Mouse (Mus musculus) limb, embryonic 14.5 days (tissue): Measurements from ENCODE around the gene Spata2. TPM values are rescaled to one million over a fixed set of nuclear protein-coding genes. Genes with fewer than 3 reads are reported as not detected.

Experiments used
- ATAC-seq: fragments of 200-750 bp; cut with Nextera tagmentation; 2 replicates; pipeline ENCODE4 v1.8.0; 2017; ENCODE audit warnings: low read depth, moderate number of reproducible peaks, moderate TSS enrichment; ENCODE audit not compliant: low FRiP score
- DNase-seq: peaks from one replicate; pipeline ENCODE4 v3.0.0-alpha.2; 2015; ENCODE audit warnings: low spot score
- H3K27ac ChIP-seq: fragments of 300-500 bp; sonication (generic); replicated peaks from 2 replicates; pipeline ENCODE4 v1.5.1; 2014; ENCODE audit warnings: low read depth, mild to moderate bottlenecking, low read length, moderate library complexity, mixed read lengths
- H3K27me3 ChIP-seq: fragments of 300-500 bp; sonication (generic); 2 replicates; pipeline ENCODE4 v1.6.1; 2014; ENCODE audit warnings: low read length, mixed read lengths; ENCODE audit not compliant: control insufficient read depth, insufficient read depth
- H3K36me3 ChIP-seq: fragments of 300-500 bp; sonication (generic); 2 replicates; pipeline ENCODE4 v1.6.1; 2014; ENCODE audit warnings: mild to moderate bottlenecking, low read length, moderate library complexity, mixed read lengths; ENCODE audit not compliant: control insufficient read depth, insufficient read depth
- H3K4me1 ChIP-seq: fragments of 300-500 bp; sonication (generic); 2 replicates; pipeline ENCODE4 v1.6.1; 2014; ENCODE audit warnings: antibody characterized with exemption, low read length, mixed read lengths; ENCODE audit not compliant: control insufficient read depth, insufficient read depth
- H3K4me2 ChIP-seq: fragments of 300-500 bp; sonication (generic); replicated peaks from 2 replicates; pipeline ENCODE4 v1.6.1; 2014; ENCODE audit warnings: low read depth, mild to moderate bottlenecking, low read length, moderate library complexity; ENCODE audit not compliant: severe bottlenecking
- H3K4me3 ChIP-seq: fragments of 300-500 bp; sonication (generic); replicated peaks from 2 replicates; pipeline ENCODE4 v1.5.1; 2014; ENCODE audit warnings: low read length
- H3K9ac ChIP-seq: fragments of 300-500 bp; sonication (generic); 2 replicates; pipeline ENCODE4 v1.6.1; 2014; ENCODE audit warnings: mild to moderate bottlenecking, low read depth, low read length, moderate library complexity; ENCODE audit not compliant: severe bottlenecking
- H3K9me3 ChIP-seq: fragments of 300-500 bp; sonication (generic); 2 replicates; pipeline ENCODE4 v1.6.1; 2016; ENCODE audit warnings: low read length; ENCODE audit not compliant: control insufficient read depth
- POLR2A ChIP-seq: fragments of 200-500 bp; IDR thresholded peaks from 2 replicates; pipeline ENCODE4 v1.8.0; 2012; ENCODE audit warnings: inconsistent platforms, mild to moderate bottlenecking, moderate library complexity, borderline replicate concordance; ENCODE audit not compliant: insufficient read depth, insufficient read length; ENCODE audit errors: extremely low read depth
- WGBS: fragments of 180-500 bp; shearing (Covaris S2); extraction: QIAGEN DNeasy Blood & Tissue Kit; methylation state at CpG from one replicate; pipeline ENCODE4 v1.1.7; 2014; 5-methylcytosine and 5-hydroxymethylcytosine counted together
- polyA plus RNA-seq, 2 experiments: library from polyadenylated mRNA; depleted of rRNA in 1 of 2; stranded (reverse) in 1 of 2; unstranded in 1 of 2; fragments of >200 nt; fragmentation: Nextera tagmentation in 1 of 2; extraction: Ambion mirVana in 1 of 2; gene quantifications; 2 replicates each; pipeline versions ENCODE4 v1.2.1 to v1.2.3; 2012 to 2014

Gene Spata2
- polyA plus RNA-seq, 2 experiments, result 12.4 to 17.8 TPM

DNA sequence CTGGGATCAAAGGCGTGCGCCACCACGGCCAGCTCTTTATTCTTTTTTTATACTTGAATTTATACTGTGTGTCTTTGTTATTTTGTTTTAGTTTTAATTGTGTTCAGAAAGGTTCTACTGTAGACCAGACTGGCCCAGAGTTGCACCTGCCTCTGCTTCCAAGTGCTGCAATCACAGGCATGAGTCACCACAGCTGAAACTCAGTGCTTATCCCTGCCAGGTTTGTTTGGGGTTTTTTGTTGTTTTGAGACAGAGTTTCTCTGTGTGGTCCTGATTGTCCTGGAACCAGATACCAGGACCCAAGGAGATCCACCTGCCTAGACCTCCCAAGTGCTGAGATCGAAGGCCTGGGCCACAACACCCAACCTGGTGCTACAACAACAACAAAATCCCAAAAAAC, 15.9 kb upstream of the Spata2 start:
- Histone ChIP-seq H3K9me3 (no peaks in the 10 kb centered on the region), H3K9ac (no peak overlapping the region), H3K4me2 (no peak overlapping the region), H3K36me3 (peaks cover 67% of the 10 kb centered on the region), H3K4me3 (no peak overlapping the region), H3K27me3 (no peaks in the 10 kb centered on the region), H3K4me1 (peaks cover 16% of the 10 kb centered on the region), H3K27ac (no peak overlapping the region)
- no peak for TF ChIP-seq POLR2A
- WGBS, result 98% methylated on average over 4 of the region's 4 CpGs
- no peak for ATAC-seq
- no peak for DNase-seq

- H3K27ac ChIP-seq, result no peak overlapping the region
- peaks cover 16% of the 10 kb centered on the region for H3K4me1 ChIP-seq
- WGBS, result 85% methylated on average over 3 of the region's 3 CpGs
- H3K36me3 ChIP-seq, result peaks cover 60% of the 10 kb centered on the region
- no peak overlapping the region for H3K4me3 ChIP-seq
- H3K9me3 ChIP-seq, result no peaks in the 10 kb centered on the region
- ATAC-seq (no peak), DNase-seq (no peak)
- no peak for TF ChIP-seq POLR2A
- no peak overlapping the region for H3K4me2 ChIP-seq
- no peaks in the 10 kb centered on the region for H3K27me3 ChIP-seq
- H3K9ac ChIP-seq, result no peak overlapping the region
Observed at GRCm38 (mm10) chr2:167507719-167508385, 15.2 kb upstream of the Spata2 start.

- Histone ChIP-seq H3K4me2 (no peak overlapping the region), H3K9ac (no peak overlapping the region), H3K27ac (no peak overlapping the region), H3K9me3 (no peaks in the 10 kb centered on the region), H3K4me1 (peaks cover 16% of the 10 kb centered on the region), H3K4me3 (no peak overlapping the region), H3K27me3 (no peaks in the 10 kb centered on the region), H3K36me3 (peaks cover 48% of the 10 kb centered on the region)
- ATAC-seq (no peak), DNase-seq (no peak)
- no peak for TF ChIP-seq POLR2A
- WGBS, result 90% methylated on average over 10 of the region's 10 CpGs
Observed at GRCm38 (mm10) chr2:167506546-167507260, 14.0 kb upstream of the Spata2 start.

DNA sequence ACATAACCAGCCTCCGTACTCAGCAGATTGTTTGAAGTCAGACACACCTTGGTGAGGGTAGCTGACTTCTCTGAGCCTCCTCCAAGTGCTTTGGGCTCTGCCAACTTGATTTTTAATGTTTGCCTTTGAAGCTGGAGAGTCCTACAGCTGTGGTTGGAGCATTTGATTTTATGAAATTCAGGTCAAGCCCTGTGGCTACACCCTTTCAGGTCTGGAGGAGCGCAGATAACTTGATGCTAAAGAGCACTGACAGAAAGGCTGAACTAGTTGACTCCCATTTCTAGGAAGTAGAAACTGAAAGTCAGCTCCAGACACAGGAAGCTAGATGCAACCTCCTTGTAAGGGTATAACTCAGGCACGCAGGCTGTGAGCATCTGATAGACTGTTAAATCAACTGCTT, 12.4 kb upstream of the Spata2 start:
- no peak overlapping the region for H3K9ac ChIP-seq
- H3K4me3 ChIP-seq, result no peak overlapping the region; the same call in 1 of the 2 replicates
- WGBS, result 82% methylated on average over 3 of the region's 3 CpGs

DNA sequence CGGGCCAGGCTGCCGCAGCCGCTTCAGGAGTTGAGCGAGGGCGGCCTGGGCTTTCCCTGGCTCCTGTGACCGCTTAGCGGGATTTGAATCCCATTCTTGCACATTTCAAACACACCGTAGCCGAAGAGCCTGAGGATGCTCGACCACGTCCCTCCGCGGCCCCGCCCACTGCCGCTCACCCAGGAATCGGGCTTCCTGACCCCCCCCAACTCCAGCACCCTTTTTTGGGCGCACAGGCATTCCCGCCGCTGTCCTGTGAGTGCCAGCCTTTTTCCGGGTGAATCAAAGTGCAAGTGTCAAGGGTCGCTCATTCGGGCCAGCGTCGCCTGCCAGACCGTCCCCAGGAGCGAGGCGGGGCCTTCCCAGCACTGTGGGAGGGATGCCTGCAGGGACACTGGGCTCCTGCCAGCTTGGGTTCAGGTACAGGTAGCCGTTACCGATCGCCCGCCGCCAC, 11.2 kb upstream of the Spata2 start:
- peak overlapping the region; percentile 93 for H3K4me2 ChIP-seq
- H3K4me3 ChIP-seq, result peak overlapping the region; percentile 89
- peaks cover 20% of the 10 kb centered on the region for H3K36me3 ChIP-seq
- H3K9ac ChIP-seq, result peak overlapping the region; percentile 89
- H3K9me3 ChIP-seq, result no peaks in the 10 kb centered on the region
- no peak for TF ChIP-seq POLR2A
- H3K27me3 ChIP-seq, result no peaks in the 10 kb centered on the region
- under 1% methylated on average over 29 of the region's 32 CpGs for WGBS
- DNase-seq, result no peak
- peak overlapping the region; percentile 79 for H3K27ac ChIP-seq
- peak; percentile 8; the same call in 1 of the 2 replicates for ATAC-seq
- H3K4me1 ChIP-seq, result peaks cover 16% of the 10 kb centered on the region

More for the DNA sequence above, 12.4 kb upstream of the Spata2 start:
- H3K4me1 ChIP-seq, result peaks cover 16% of the 10 kb centered on the region
- no peaks in the 10 kb centered on the region for H3K27me3 ChIP-seq
- peaks cover 32% of the 10 kb centered on the region for H3K36me3 ChIP-seq
- H3K9me3 ChIP-seq, result no peaks in the 10 kb centered on the region
- peak overlapping the region; percentile 93; the same call in 1 of the 2 replicates for H3K4me2 ChIP-seq
- no peak for ATAC-seq
- TF ChIP-seq POLR2A, result no peak
- no peak overlapping the region for H3K27ac ChIP-seq
- no peak for DNase-seq
